Mouse (Mus musculus) hindbrain, embryonic 10.5 days (tissue): ENCODE measurements at regions not wholly inside any gene's neighbourhood (a gene's known extent, or its start where the extent isn't known, plus 50 kb on each side); places are given as distances from the start of the nearest gene placed in this dataset.
A peak's percentile ranks its signal among the peaks of the same experiment; 100 is the strongest.
"Not testable (repeated sequence)": the region's sequence is repeated elsewhere in the genome, so short reads cannot be mapped to it uniquely, and the experiment has no call there.

Experiments used
- DNase-seq: peaks from one replicate; pipeline ENCODE4 v3.0.0-alpha.2; 2017; ENCODE audit warnings: low spot score
- H3K27ac ChIP-seq: fragments of 300-500 bp; sonication (generic); 2 replicates; pipeline ENCODE4 v1.5.1; 2016; ENCODE audit warnings: mild to moderate bottlenecking, moderate library complexity
- H3K27me3 ChIP-seq: fragments of 300-500 bp; sonication (generic); 2 replicates; pipeline ENCODE4 v1.6.1; 2016; ENCODE audit warnings: mild to moderate bottlenecking; ENCODE audit not compliant: poor library complexity, insufficient read depth, severe bottlenecking
- H3K36me3 ChIP-seq: fragments of 300-500 bp; sonication (generic); 2 replicates; pipeline ENCODE4 v1.6.1; 2016; ENCODE audit warnings: mild to moderate bottlenecking, moderate library complexity
- H3K4me1 ChIP-seq: fragments of 300-500 bp; sonication (generic); replicated peaks from 2 replicates; pipeline ENCODE4 v1.6.1; 2016; ENCODE audit warnings: mild to moderate bottlenecking
- H3K4me3 ChIP-seq: fragments of 300-500 bp; sonication (generic); 2 replicates; pipeline ENCODE4 v1.5.1; 2016; ENCODE audit warnings: mild to moderate bottlenecking, moderate library complexity
- H3K9me3 ChIP-seq: fragments of 300-500 bp; sonication (generic); 2 replicates; pipeline ENCODE4 v1.6.1; 2016; ENCODE audit warnings: mild to moderate bottlenecking, moderate library complexity
- WGBS: fragments of 180-500 bp; shearing (Covaris S2); methylation state at CpG from one replicate; pipeline ENCODE4 v1.1.7; 2016; 5-methylcytosine and 5-hydroxymethylcytosine counted together

- Histone ChIP-seq H3K36me3 (no peaks in the 10 kb centered on the region), H3K9me3 (no peaks in the 10 kb centered on the region), H3K27me3 (peaks cover 69% of the 10 kb centered on the region), H3K4me1 (no peaks in the 10 kb centered on the region), H3K27ac (no peak overlapping the region), H3K4me3 (no peak overlapping the region)
- DNase-seq: no peak
- 73% methylated on average over 2 of the region's 2 CpGs for WGBS
Measured at GRCm38 (mm10) chrX:99732526-99732925, 88.3 kb upstream of the Tmem28 start.

DNA sequence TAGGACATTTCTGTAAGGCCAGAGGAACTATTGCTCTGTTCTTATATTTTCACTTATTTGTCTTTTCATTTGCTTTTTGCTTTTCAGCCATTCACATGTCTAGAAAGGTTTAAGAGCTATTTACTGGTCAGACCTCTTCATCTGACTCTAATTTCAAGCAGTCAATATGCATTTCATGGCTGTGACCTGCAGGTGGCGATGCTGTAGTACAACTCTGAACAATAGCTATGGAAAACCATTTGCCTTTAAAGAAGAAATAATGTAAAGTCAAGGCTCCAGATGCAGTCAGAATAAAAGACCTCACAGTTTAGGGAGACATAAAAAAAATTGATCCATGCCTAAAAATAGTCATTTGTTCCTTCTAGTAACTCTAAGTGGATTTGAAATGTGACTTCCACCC, 95.7 kb upstream of the Tmem28 start:
- Histone ChIP-seq H3K27me3 (peaks cover 38% of the 10 kb centered on the region), H3K36me3 (no peaks in the 10 kb centered on the region), H3K4me3 (no peak overlapping the region), H3K27ac (no peak overlapping the region), H3K9me3 (no peaks in the 10 kb centered on the region), H3K4me1 (no peaks in the 10 kb centered on the region)
- 5% methylated on average over 1 of the region's 1 CpGs for WGBS
- DNase-seq: peak; percentile 12

DNA sequence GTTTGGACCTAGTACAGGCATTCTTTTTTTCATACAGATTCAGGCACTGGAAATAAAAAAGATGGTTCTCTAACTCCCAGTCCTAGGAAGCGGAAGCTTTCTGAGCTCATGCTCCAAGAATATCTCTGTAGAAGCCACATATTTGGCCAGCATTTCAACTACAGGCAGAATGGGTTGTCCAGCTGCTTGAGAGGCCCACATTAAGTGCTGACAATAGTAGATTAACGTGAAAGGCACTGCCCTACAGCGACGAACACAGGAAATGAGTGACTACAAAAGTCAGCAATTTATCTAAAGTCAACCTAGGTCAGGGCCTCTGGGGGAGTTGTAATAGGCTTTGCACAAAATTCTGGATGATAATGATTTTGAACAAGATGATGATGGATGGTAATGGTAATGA, 125.5 kb upstream of the Tmem28 start:
- Histone ChIP-seq H3K27ac (no peak overlapping the region), H3K36me3 (no peaks in the 10 kb centered on the region), H3K4me1 (no peaks in the 10 kb centered on the region), H3K4me3 (no peak overlapping the region), H3K9me3 (no peaks in the 10 kb centered on the region), H3K27me3 (peaks cover 18% of the 10 kb centered on the region)
- WGBS: 74% methylated on average over 4 of the region's 4 CpGs
- DNase-seq: no peak

DNA sequence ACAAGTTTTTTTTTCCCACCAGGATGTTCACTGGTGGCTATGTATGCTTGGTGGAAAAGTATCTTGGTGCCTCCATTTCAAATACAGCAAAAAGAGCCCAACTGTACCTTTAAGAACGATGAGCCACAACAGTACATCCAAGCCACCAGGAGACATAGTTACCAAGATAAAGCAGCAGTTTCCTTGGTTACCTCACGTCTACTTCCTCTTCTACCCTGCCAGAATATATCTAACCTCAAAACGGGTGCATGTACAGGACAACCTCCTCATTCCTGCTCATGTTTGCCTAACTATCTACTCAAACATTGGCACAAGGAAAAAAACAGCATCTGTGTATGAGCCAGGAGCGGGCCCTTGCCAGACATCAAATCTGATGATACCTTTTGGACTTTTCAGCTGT, 129.8 kb upstream of the Tmem28 start:
- H3K4me3 ChIP-seq: no peak overlapping the region
- H3K27ac ChIP-seq: no peak overlapping the region
- no peaks in the 10 kb centered on the region for H3K9me3 ChIP-seq
- no peaks in the 10 kb centered on the region for H3K4me1 ChIP-seq
- H3K36me3 ChIP-seq: no peaks in the 10 kb centered on the region
- WGBS: 80% methylated on average over 4 of the region's 4 CpGs
- peaks cover 42% of the 10 kb centered on the region for H3K27me3 ChIP-seq
- DNase-seq: no peak

DNA sequence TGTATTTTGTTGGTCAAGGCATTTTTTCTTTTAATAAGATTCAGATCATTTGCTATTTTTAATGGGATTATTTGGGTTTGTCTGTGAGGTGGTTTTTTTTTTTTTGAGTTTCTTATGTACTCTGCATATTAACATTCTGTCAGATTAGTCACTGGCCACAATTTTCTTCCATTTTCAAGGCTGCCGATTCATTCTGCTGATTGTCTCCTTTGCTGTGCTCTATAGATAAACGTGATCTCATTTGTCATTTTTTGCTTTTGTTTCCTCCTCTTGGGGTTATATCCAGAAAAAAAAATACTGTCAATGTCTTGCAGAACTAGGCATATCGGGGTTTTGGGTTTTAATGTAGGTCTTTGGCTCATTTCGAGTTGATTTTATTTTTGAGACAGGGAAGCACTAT, 131.1 kb upstream of the Tmem28 start:
- Histone ChIP-seq H3K4me3 (no peak overlapping the region), H3K27me3 (peaks cover 47% of the 10 kb centered on the region), H3K4me1 (no peaks in the 10 kb centered on the region), H3K27ac (no peak overlapping the region), H3K9me3 (no peaks in the 10 kb centered on the region), H3K36me3 (no peaks in the 10 kb centered on the region)
- WGBS: 81% methylated on average over 4 of the region's 4 CpGs
- DNase-seq: no peak

- not testable (repeated sequence) for H3K27ac ChIP-seq, H3K4me1 ChIP-seq, DNase-seq, H3K4me3 ChIP-seq, H3K36me3 ChIP-seq, H3K9me3 ChIP-seq
- peaks cover 35% of the 10 kb centered on the region for H3K27me3 ChIP-seq
Measured at GRCm38 (mm10) chrX:99682491-99682890, 138.3 kb upstream of the Tmem28 start.

GRCm38 (mm10) chrX:99667596-99667995, 153.2 kb upstream of the Tmem28 start:
- peaks cover 71% of the 10 kb centered on the region for H3K27me3 ChIP-seq
- 91% methylated on average over 2 of the region's 2 CpGs for WGBS
- no peaks in the 10 kb centered on the region for H3K9me3 ChIP-seq
- H3K4me3 ChIP-seq: no peak overlapping the region
- H3K27ac ChIP-seq: no peak overlapping the region
- no peak for DNase-seq
- no peaks in the 10 kb centered on the region for H3K4me1 ChIP-seq
- no peaks in the 10 kb centered on the region for H3K36me3 ChIP-seq

- H3K4me3 ChIP-seq: no peak overlapping the region
- DNase-seq: no peak
- H3K27ac ChIP-seq: no peak overlapping the region
- 83% methylated on average over 3 of the region's 3 CpGs for WGBS
- H3K4me1 ChIP-seq: no peaks in the 10 kb centered on the region
- peaks cover 91% of the 10 kb centered on the region for H3K27me3 ChIP-seq
- no peaks in the 10 kb centered on the region for H3K36me3 ChIP-seq
- H3K9me3 ChIP-seq: no peaks in the 10 kb centered on the region
Measured at GRCm38 (mm10) chrX:99662566-99662965, 158.3 kb upstream of the Tmem28 start.

GRCm38 (mm10) chrX:99659496-99660140, 161.2 kb upstream of the Tmem28 start:
- Histone ChIP-seq H3K27ac (no peak overlapping the region), H3K9me3 (no peaks in the 10 kb centered on the region), H3K4me3 (no peak overlapping the region), H3K27me3 (peaks cover 99% of the 10 kb centered on the region), H3K36me3 (no peaks in the 10 kb centered on the region), H3K4me1 (peaks cover 7% of the 10 kb centered on the region; the same call in 1 of the 2 replicates)
- peak; percentile 31 for DNase-seq
- WGBS: 30% methylated on average over 8 of the region's 8 CpGs

GRCm38 (mm10) chrX:99657790-99658451, 162.9 kb upstream of the Tmem28 start:
- DNase-seq: peak; percentile 77
- Histone ChIP-seq H3K4me3 (no peak overlapping the region), H3K27ac (no peak overlapping the region), H3K4me1 (peaks cover 7% of the 10 kb centered on the region; the same call in 1 of the 2 replicates), H3K36me3 (no peaks in the 10 kb centered on the region), H3K27me3 (peaks cover 95% of the 10 kb centered on the region), H3K9me3 (no peaks in the 10 kb centered on the region)
- 16% methylated on average over 8 of the region's 8 CpGs for WGBS

- DNase-seq: no peak
- Histone ChIP-seq H3K4me1 (peaks cover 7% of the 10 kb centered on the region; the same call in 1 of the 2 replicates), H3K27me3 (peaks cover 87% of the 10 kb centered on the region), H3K4me3 (no peak overlapping the region), H3K9me3 (no peaks in the 10 kb centered on the region), H3K36me3 (no peaks in the 10 kb centered on the region), H3K27ac (no peak overlapping the region)
- WGBS: 56% methylated on average over 6 of the region's 6 CpGs
Measured at GRCm38 (mm10) chrX:99656988-99657387, 163.8 kb upstream of the Tmem28 start.

DNA sequence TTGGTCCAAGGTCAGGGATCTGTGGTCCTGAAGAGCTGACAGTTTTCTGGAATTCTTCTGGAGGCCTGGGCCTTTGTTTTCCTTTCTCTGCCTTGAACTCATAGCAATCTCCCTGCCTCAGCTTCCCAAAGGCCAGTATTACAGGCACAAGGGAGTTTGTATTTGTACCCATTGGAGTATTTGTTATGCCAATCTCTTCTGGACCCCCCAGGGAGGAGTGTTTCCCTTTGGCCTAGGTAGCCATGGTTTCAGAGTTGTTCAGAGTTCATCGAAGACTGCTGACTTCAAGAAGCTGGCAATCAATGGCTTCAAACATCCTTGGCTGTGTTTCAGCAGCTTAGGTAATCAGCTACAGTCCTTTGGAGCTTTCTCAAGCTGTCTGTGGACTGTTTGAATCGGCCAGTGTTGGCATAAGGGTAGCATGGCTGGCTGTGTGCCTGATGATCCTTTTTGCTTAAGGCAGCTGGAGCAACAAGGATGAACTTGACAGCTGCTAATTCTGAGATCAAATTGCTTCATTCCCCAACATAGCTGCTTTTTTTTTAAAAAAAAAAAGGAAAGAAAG, 161.2 kb upstream of the Pja1 start:
- peaks cover 80% of the 10 kb centered on the region for H3K27me3 ChIP-seq
- no peak overlapping the region for H3K27ac ChIP-seq
- no peaks in the 10 kb centered on the region for H3K9me3 ChIP-seq
- no peaks in the 10 kb centered on the region for H3K4me1 ChIP-seq
- H3K36me3 ChIP-seq: no peaks in the 10 kb centered on the region
- no peak for DNase-seq
- H3K4me3 ChIP-seq: no peak overlapping the region
- 71% methylated on average over 2 of the region's 2 CpGs for WGBS

DNA sequence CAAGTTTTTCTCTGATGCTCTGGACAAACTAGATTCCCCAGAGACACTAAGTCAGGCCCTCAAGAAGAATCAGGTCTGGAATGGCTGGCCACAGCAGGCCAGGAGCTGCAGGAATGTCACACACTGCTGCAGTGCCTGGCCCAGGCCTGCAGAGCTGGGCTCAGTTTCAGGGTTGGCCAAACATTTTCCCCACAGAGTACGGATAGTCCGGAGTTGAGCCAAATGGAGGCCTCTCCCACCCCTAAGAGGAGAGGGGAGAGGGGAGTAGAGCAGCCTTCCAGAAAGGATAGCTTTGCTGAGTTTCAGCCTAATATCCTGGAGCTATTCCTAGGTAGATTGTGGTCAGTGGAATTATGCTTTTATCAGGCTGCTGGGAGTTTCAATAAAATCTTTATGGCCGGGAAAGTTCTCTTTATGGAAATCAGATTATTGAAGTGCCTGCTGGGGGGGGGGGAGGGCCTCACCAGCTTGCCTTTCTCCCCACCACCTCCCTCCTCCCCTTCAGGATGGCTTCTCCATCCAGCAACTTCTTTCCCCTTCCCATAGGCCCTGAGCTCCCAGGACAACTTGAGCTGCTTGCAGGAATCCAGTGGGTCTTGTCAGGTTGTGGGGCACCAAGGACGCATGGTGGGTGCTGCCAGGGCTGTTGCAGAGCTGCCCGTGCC, 153.6 kb upstream of the Pja1 start:
- H3K4me3 ChIP-seq: no peak overlapping the region
- no peaks in the 10 kb centered on the region for H3K36me3 ChIP-seq
- H3K27ac ChIP-seq: no peak overlapping the region
- H3K4me1 ChIP-seq: no peaks in the 10 kb centered on the region
- no peaks in the 10 kb centered on the region for H3K9me3 ChIP-seq
- WGBS: 79% methylated on average over 5 of the region's 5 CpGs
- peaks cover 92% of the 10 kb centered on the region for H3K27me3 ChIP-seq
- no peak for DNase-seq
